Mouse (Mus musculus) regulatory T cell (primary cell): ENCODE measurements around the gene Ralgds.

ENCODE experiments used
- in situ Hi-C: fragments of 300-600 bp; cut with MboI, MseI; formaldehyde crosslinking; loops from one replicate; pipeline ENCODE4 v1.15.1; 2025; ENCODE audit warnings: high pct_unique_total_duplicates

Ralgds gene

DNA sequence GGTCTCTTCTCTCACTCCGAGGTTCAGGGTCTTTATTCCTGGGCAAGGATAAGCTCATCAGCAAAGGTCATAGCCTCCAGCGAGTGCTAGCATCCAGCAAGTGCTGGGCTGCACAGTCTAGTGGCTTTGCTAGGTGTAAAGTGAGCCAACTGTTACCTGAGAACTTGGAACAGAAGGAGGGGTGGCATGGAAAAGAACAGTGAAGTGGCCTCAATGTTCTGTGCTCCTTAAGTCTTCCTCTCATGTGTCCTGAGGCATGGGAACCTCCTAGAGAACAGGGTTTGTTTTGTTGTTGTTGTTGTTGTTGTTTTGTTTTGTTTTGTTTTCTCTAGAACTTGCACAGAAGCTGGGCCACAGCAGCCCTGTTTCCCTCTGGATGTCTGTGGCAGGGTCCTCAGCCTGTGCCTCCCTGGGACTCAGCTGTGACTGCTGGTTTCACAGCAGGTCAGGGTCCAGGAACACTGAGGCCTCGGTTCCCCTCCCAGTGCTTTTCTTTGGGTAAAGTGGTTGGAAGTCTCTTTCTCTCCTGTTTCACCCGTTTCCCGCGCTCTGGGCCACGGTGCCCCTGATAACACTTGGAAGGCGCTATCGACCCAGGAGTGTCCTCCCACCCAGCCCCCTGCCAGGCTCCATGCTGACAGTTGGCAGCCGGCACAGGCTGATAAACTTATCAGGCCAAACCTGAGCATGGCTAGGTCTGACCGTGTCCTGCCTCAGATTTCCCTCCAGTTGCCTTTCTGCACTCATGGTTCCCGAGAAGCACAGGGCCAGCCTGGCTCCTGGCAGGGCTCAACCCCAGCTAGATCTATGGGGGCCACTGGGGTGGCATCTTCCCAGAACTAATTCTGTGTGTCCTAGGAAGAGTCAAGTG, 89.0 kb downstream of the Ralgds start:
- in situ Hi-C loops = no loop called here
